Mouse (Mus musculus) forebrain, embryonic 12.5 days (tissue): ENCODE data around the gene Ndrg4. TPM values are rescaled to one million over a fixed set of nuclear protein-coding genes. Genes with fewer than 3 reads are reported as not detected.

ENCODE experiments used
- ATAC-seq: fragments of 200-750 bp; cut with Nextera tagmentation; 2 replicates; pipeline ENCODE4 v1.8.0; 2017; ENCODE audit warnings: moderate TSS enrichment; ENCODE audit not compliant: low FRiP score
- H3K27ac ChIP-seq: fragments of 300-500 bp; sonication (generic); 2 replicates; pipeline ENCODE4 v1.5.1; 2016; ENCODE audit warnings: mild to moderate bottlenecking
- H3K27me3 ChIP-seq: fragments of 300-500 bp; sonication (generic); 2 replicates; pipeline ENCODE4 v1.6.1; 2016; ENCODE audit warnings: mild to moderate bottlenecking
- H3K36me3 ChIP-seq: fragments of 300-500 bp; sonication (generic); replicated peaks from 2 replicates; pipeline ENCODE4 v1.6.1; 2016; ENCODE audit warnings: mild to moderate bottlenecking
- H3K4me1 ChIP-seq: fragments of 300-500 bp; sonication (generic); 2 replicates; pipeline ENCODE4 v1.6.1; 2016
- H3K4me2 ChIP-seq: fragments of 300-500 bp; sonication (generic); 2 replicates; pipeline ENCODE4 v1.6.1; 2016; ENCODE audit warnings: mild to moderate bottlenecking, moderate library complexity
- H3K4me3 ChIP-seq: fragments of 300-500 bp; sonication (generic); replicated peaks from 2 replicates; pipeline ENCODE4 v1.5.1; 2016; ENCODE audit warnings: mild to moderate bottlenecking
- H3K9ac ChIP-seq: fragments of 300-500 bp; sonication (generic); 2 replicates; pipeline ENCODE4 v1.6.1; 2016; ENCODE audit warnings: mild to moderate bottlenecking
- H3K9me3 ChIP-seq: fragments of 300-500 bp; sonication (generic); 2 replicates; pipeline ENCODE4 v1.6.1; 2016
- WGBS: fragments of 180-500 bp; shearing (Covaris S2); methylation state at CpG from one replicate; pipeline ENCODE4 v1.1.7; 2016; 5-methylcytosine and 5-hydroxymethylcytosine counted together
- microRNA-seq: library from miRNA; unstranded; fragments of <30 nt; microRNA quantifications from one replicate; pipeline ENCODE4, GENCODE M21; 2017
- polyA plus RNA-seq: library from polyadenylated mRNA; unstranded; fragments of >200 nt; fragmentation: Nextera tagmentation; extraction: Ambion mirVana; gene quantifications from 2 replicates; pipeline ENCODE4 v1.2.1, GENCODE M21; 2016

Ndrg4 gene
- polyA plus RNA-seq, 1 experiment from 2014 or later: 61.1 TPM

DNA sequence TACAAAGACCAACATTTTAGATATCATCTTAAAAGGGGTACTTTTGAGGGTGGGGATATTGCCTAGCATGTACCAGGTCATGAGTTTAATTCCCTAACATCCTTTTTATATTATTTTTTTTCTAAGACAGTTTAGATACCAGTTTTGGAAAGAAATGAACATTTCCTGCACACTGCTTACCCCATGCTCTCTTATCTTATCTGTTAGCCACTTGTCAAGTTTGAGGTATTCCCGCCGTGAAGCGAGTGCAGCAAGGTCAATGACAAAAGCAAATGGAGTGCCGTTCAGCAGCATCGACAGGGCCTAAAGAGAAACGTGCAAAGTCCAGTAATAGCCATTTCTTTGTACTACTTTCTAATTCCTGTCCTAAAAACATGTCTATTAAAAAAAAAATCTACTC is 83.5 kb downstream of the Ndrg4 start:
- H3K9me3 ChIP-seq: no peaks in the 10 kb centered on the region
- no peak overlapping the region for H3K9ac ChIP-seq
- no peak overlapping the region for H3K27ac ChIP-seq
- ATAC-seq: no peak
- H3K36me3 ChIP-seq: peaks cover 77% of the 10 kb centered on the region
- H3K4me3 ChIP-seq: no peak overlapping the region
- no peak overlapping the region for H3K4me2 ChIP-seq
- no peaks in the 10 kb centered on the region for H3K4me1 ChIP-seq
- no peaks in the 10 kb centered on the region for H3K27me3 ChIP-seq
- WGBS: 94% methylated on average over 6 of the region's 6 CpGs

DNA sequence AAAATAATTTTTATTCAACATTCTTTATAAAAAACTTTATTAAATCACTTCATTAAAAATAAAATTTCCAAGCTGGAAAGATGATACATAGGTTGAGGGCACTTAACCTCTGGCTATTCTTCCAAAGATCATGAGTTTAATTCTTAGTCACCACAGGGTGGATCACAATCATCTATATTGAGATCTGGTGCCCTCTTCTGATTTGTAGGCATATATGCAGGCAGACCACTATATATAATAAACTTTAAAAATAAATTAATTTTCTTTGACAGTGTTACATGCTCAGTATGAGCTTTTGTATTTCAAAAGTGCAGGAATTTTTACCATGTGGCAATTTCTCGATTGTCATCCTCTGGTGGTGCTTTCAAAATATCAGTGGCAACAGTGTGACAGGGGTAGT is 87.4 kb downstream of the Ndrg4 start:
- Histone ChIP-seq H3K9ac (no peak overlapping the region), H3K4me1 (no peaks in the 10 kb centered on the region), H3K27ac (no peak overlapping the region), H3K36me3 (peaks cover 82% of the 10 kb centered on the region), H3K4me3 (no peak overlapping the region), H3K4me2 (no peak overlapping the region), H3K27me3 (no peaks in the 10 kb centered on the region), H3K9me3 (no peaks in the 10 kb centered on the region)
- no peak for ATAC-seq
- 92% methylated on average over 1 of the region's 1 CpGs for WGBS

Small RNAs within 50 kb of the gene (microRNA-seq; reads per million reads assigned to microRNA genes)
- 2.4 reads per million, percentile 3 among the genes with 10 or more reads in this experiment for gene Mir7073

Other genes with a start within 250 kb of the Ndrg4 start
- gene Cfap20, start 242.1 kb upstream of the Ndrg4 start, polyA plus RNA-seq: 139 and 140 TPM in 2 replicates
- 13.6 and 13.7 TPM in 2 replicates for gene Csnk2a2, start 186.9 kb upstream of the Ndrg4 start, polyA plus RNA-seq
- gene Ccdc113, start 142.9 kb upstream of the Ndrg4 start, polyA plus RNA-seq: 0.83 and 1.0 TPM in 2 replicates
- not detected in 2 replicates for gene Prss54, start 100.6 kb upstream of the Ndrg4 start, polyA plus RNA-seq
- gene Gins3, start 43.5 kb upstream of the Ndrg4 start, polyA plus RNA-seq: 27.6 and 28.5 TPM in 2 replicates
- gene Setd6, start 38.9 kb downstream of the Ndrg4 start, polyA plus RNA-seq: 26.2 and 33.0 TPM in 2 replicates
- gene Cnot1, start 130.5 kb downstream of the Ndrg4 start, polyA plus RNA-seq: 92.0 and 105 TPM in 2 replicates
- 355 and 368 TPM in 2 replicates for gene Sap18b, start 148.4 kb downstream of the Ndrg4 start, polyA plus RNA-seq
- gene Slc38a7, start 176.6 kb downstream of the Ndrg4 start, polyA plus RNA-seq: 19.4 and 21.3 TPM in 2 replicates
- gene Got2, start 211.6 kb downstream of the Ndrg4 start, polyA plus RNA-seq: 167 and 176 TPM in 2 replicates